Mouse (Mus musculus) heart, postnatal 14 days (tissue): ENCODE data around the gene Brca2. TPM values are rescaled to one million over a fixed set of nuclear protein-coding genes. Genes with fewer than 3 reads are reported as not detected.

Source experiments
- total RNA-seq, 2 experiments: library from RNA; stranded (reverse); gene quantifications; 2 replicates each; pipeline ENCODE4 v1.2.3; 2021

Gene Brca2
- total RNA-seq, 2 experiments from 2014 or later = 4.4 TPM

Other genes starting within 250 kb of the Brca2 start
- gene Zar1l, start 4.5 kb upstream of the Brca2 start, total RNA-seq = not detected
- 1 to 10 TPM; 2.8 to 4.8 TPM for gene N4bp2l1, start 74.6 kb downstream of the Brca2 start, total RNA-seq
- gene N4bp2l2, start 143.6 kb downstream of the Brca2 start, total RNA-seq = 10 to 100 TPM; 40.0 to 46.0 TPM
- 10 to 100 TPM; 20.3 to 21.6 TPM for gene Pds5b, start 151.1 kb downstream of the Brca2 start, total RNA-seq